Mouse (Mus musculus) cerebellum, adult 2 months (tissue): ENCODE data around the gene Selenoi. TPM values are rescaled to one million over a fixed set of nuclear protein-coding genes. Genes with fewer than 3 reads are reported as not detected.

Source experiments
- DNase-seq, 2 experiments: peaks; one replicate each; pipeline ENCODE4 v3.0.0; 2021
- H3K27ac ChIP-seq: fragments of 200-500 bp; 2 replicates; pipeline ENCODE4 v1.5.1; 2012; ENCODE audit warnings: low read length, control low read depth, inconsistent platforms; ENCODE audit not compliant: insufficient read depth
- H3K27me3 ChIP-seq: fragments of 200-500 bp; 2 replicates; pipeline ENCODE4 v1.6.1; 2012; ENCODE audit warnings: inconsistent platforms, mild to moderate bottlenecking, low read length, moderate library complexity; ENCODE audit not compliant: control insufficient read depth, insufficient read depth
- H3K4me1 ChIP-seq: fragments of 200-500 bp; 2 replicates; pipeline ENCODE4 v1.6.1; 2011; ENCODE audit warnings: low read length; ENCODE audit not compliant: control insufficient read depth, insufficient read depth
- H3K4me3 ChIP-seq: fragments of 200-500 bp; replicated peaks from 2 replicates; pipeline ENCODE3; 2011; ENCODE audit warnings: mild to moderate bottlenecking, low read depth, low read length, control low read depth; ENCODE audit not compliant: insufficient read depth
- CTCF ChIP-seq: fragments of 200-500 bp; IDR thresholded peaks from 2 replicates; pipeline ENCODE4 v1.5.1; 2011; ENCODE audit warnings: low read depth, mild to moderate bottlenecking, control low read depth, low read length, moderate library complexity, borderline replicate concordance; ENCODE audit not compliant: insufficient read depth
- POLR2A ChIP-seq: fragments of 200-500 bp; IDR thresholded peaks from 2 replicates; pipeline ENCODE4 v1.6.1; 2011; ENCODE audit warnings: low read length, control low read depth, borderline replicate concordance; ENCODE audit not compliant: insufficient read depth
- WGBS: fragments of 180-500 bp; shearing (Covaris S2); methylation state at CpG from one replicate; pipeline ENCODE4 v1.1.7; 2018; 5-methylcytosine and 5-hydroxymethylcytosine counted together
- polyA plus RNA-seq: library from polyadenylated mRNA; depleted of rRNA; stranded (reverse); fragments of >200 nt; gene quantifications from 2 replicates; pipeline ENCODE4 v1.2.3, GENCODE M21; 2012

Gene Selenoi
- polyA plus RNA-seq, 1 experiment: 33.9 TPM

DNA sequence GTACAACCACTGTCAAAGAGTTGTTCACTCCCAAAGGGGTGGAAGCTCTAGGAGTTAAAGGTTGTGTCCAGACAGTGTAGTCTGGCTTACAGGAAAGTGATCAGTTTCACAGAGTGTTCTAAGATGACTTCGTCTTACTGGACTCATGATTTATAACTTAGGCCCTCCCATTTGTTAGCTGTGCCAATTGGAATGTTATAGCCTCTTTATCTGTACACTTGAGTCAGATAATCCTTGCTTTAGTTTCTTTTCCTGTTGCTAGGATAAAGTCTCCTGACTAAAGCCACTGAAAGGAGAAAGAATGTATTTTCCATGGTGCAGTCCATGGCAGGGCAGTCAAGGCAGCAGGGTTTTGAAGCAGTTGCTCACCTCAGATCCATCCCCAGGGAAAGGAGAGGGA lies 10.0 kb downstream of the Selenoi start:
- TF ChIP-seq CTCF (no peak), POLR2A (no peak)
- H3K27me3 ChIP-seq: no peaks in the 10 kb centered on the region
- WGBS: 56% methylated on average over 1 of the region's 1 CpGs
- no peak overlapping the region for H3K27ac ChIP-seq
- no peak overlapping the region for H3K4me3 ChIP-seq
- peaks cover 4% of the 10 kb centered on the region for H3K4me1 ChIP-seq
- no peak for DNase-seq

DNA sequence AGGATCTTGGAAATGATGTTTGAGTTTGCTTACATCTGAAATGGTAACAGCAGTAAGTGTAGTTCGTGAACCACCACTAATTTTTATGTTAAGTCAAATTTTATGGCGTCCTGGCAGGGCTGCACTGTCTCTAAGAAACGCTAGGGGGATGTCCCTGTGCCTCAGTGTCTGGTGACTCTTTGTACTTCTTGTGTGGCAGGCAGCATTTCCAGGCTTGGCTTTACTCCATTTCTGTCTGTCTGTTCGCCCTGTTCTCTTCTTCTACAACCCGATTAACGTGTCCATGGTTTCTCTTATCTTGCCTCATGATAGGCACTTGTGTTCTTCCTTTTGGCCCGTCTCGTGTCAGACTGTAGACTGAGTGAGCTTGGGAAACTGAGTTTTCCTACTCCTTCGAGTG lies 11.4 kb downstream of the Selenoi start:
- WGBS: 41% methylated on average over 9 of the region's 9 CpGs
- DNase-seq: peak in 1 of 2 experiments; percentile 18
- peak; percentile 54 for TF ChIP-seq CTCF
- no peak for TF ChIP-seq POLR2A
- no peak overlapping the region for H3K27ac ChIP-seq
- H3K27me3 ChIP-seq: no peaks in the 10 kb centered on the region
- H3K4me3 ChIP-seq: no peak overlapping the region
- peaks cover 4% of the 10 kb centered on the region for H3K4me1 ChIP-seq

DNA sequence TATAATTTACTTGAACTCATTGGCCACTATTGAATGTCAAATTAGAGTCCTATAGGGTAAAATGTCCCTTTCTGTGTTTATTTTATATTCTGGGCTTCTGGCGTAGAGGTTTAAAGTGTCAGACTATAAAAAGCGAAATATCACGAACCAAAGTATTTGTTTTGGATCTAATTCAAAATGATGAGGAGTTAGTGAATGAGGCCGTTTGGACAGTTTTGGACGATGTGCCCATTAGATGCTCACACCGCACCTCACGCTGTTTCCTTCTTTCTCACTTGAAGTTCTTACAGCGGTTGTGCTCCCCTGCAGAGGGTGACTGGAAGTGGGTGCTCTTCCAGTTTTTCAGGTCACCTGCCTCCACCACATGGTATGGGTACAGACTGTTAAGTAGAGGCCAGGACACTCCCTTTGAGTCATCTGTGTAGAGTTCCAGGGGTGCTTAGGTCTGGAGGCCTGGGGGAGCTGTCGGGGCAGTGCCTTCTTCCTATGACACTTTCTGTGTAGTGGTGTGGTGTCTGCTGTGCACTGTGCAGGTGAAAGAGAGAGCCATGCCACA lies 13.6 kb downstream of the Selenoi start:
- Histone ChIP-seq H3K27me3 (no peaks in the 10 kb centered on the region), H3K27ac (no peak overlapping the region), H3K4me1 (peaks cover 4% of the 10 kb centered on the region), H3K4me3 (no peak overlapping the region)
- TF ChIP-seq CTCF (no peak), POLR2A (no peak)
- no peak for DNase-seq
- WGBS: 80% methylated on average over 9 of the region's 9 CpGs

- TF ChIP-seq CTCF (peak; percentile 25; the same call in 1 of the 2 replicates), POLR2A (no peak)
- H3K27me3 ChIP-seq: no peaks in the 10 kb centered on the region
Observed at GRCm38 (mm10) chr5:30247666-30248065, 15.3 kb downstream of the Selenoi start.

GRCm38 (mm10) chr5:30255567-30256354 lies 23.4 kb downstream of the Selenoi start:
- DNase-seq: no peak
- Histone ChIP-seq H3K4me3 (no peak overlapping the region), H3K4me1 (peaks cover 5% of the 10 kb centered on the region), H3K27ac (no peak overlapping the region), H3K27me3 (no peaks in the 10 kb centered on the region)
- 93% methylated on average over 12 of the region's 12 CpGs for WGBS
- no peak for TF ChIP-seq CTCF
- TF ChIP-seq POLR2A: no peak

More at GRCm38 (mm10) chr5:30247666-30248065, 15.3 kb downstream of the Selenoi start:
- H3K27ac ChIP-seq: no peak overlapping the region
- no peak overlapping the region for H3K4me3 ChIP-seq
- no peak for DNase-seq
- H3K4me1 ChIP-seq: peaks cover 4% of the 10 kb centered on the region
- WGBS: 98% methylated on average over 1 of the region's 1 CpGs

DNA sequence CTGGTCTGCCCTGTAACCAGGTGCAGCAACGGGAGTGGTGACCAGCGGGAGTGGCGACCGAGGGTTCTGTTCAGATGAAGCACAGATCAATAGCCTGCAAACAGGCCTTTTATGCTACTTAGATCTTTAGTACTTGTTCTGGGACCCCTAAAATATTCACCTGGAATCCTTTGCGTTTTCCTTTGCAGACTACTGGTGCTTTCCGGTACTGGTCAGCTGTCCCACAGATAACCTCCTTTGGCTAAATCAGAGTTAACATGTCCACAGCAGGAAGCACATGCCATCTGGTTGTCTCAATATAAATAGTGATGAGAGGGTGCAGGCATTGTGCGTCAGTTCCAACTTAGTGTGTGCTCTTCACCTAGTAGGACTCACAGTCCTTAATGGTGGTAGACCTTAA lies 26.4 kb downstream of the Selenoi start:
- H3K4me3 ChIP-seq: no peak overlapping the region
- DNase-seq: peak; percentile 60 to 81
- H3K27ac ChIP-seq: no peak overlapping the region
- no peaks in the 10 kb centered on the region for H3K27me3 ChIP-seq
- no peak for TF ChIP-seq CTCF
- no peak for TF ChIP-seq POLR2A
- H3K4me1 ChIP-seq: peaks cover 5% of the 10 kb centered on the region
- 20% methylated on average over 7 of the region's 7 CpGs for WGBS

DNA sequence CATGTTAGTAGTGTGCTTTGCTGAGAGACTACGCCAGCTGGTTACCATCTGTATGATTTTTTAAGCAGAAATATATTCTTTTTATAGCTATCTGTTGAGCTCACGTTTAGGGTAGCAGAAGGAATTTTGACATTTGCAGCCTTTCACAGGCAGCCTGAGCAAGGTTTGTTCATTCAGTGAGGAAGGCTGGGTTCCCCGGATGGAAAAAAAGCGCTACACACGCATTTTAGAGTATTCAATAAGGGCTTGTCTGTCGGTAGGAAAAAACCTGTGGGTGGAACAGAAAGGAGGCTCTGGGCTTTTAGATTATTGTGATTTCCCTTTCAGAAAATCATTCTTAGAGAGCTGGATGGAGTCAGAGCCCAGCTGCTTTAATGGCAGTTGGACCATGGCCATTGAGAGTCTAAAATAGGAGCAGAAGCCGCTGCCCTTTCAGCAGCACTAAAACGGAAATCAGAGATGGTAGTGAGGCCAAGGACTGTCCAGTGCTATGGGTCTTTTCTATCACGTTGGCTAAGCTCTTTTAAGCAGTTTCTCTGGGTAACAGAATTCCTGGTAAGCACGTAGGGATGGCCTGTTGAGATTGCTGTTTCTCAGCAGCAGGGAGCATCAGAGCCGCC lies 38.3 kb downstream of the Selenoi start:
- H3K27me3 ChIP-seq: no peaks in the 10 kb centered on the region
- TF ChIP-seq CTCF: no peak
- no peak for TF ChIP-seq POLR2A
- 28% methylated on average over 11 of the region's 11 CpGs for WGBS
- peak in 1 of 2 experiments; percentile 23 for DNase-seq
- peaks cover 4% of the 10 kb centered on the region for H3K4me1 ChIP-seq
- H3K4me3 ChIP-seq: no peak overlapping the region
- H3K27ac ChIP-seq: no peak overlapping the region

- no peak for TF ChIP-seq CTCF
- TF ChIP-seq POLR2A: no peak
- H3K27ac ChIP-seq: no peak overlapping the region
- WGBS: 58% methylated on average over 11 of the region's 11 CpGs
Observed at GRCm38 (mm10) chr5:30271599-30272281, 39.4 kb downstream of the Selenoi start.

More at GRCm38 (mm10) chr5:30271599-30272281, 39.4 kb downstream of the Selenoi start:
- H3K27me3 ChIP-seq: no peaks in the 10 kb centered on the region
- H3K4me3 ChIP-seq: no peak overlapping the region
- DNase-seq: peak; percentile 22 to 32
- H3K4me1 ChIP-seq: peaks cover 7% of the 10 kb centered on the region
